Mouse (Mus musculus): ENCODE data around the gene Fpr3. TPM values are rescaled to one million over a fixed set of nuclear protein-coding genes. Genes with fewer than 3 reads are reported as not detected.

Fpr3 gene
- total and polyA plus RNA-seq, 3 experiments = not detected

DNA sequence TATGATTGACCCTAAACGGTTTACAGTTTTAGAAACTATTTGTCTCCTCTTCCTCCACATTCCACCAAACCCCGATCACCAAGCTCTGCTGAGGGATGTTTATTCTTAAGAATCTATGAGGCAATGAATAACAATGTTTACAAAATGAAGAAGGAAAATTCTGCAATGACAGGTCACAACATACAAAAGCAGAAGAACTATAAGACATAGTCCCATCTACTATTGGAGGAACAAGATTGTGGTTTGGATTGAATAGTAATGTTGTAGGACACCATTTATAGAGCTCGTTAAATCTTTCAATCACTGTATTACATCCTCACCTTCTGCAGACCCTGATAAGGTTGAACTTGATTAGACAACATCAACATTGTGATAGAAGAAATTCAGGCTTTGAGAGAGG lies 5.0 kb upstream of the Fpr3 start:
- no peak overlapping the region for H3K9ac ChIP-seq (ENCODE audit: control insufficient read depth, low read depth, low read length, poor library complexity, severe bottlenecking)
- TF ChIP-seq HCFC1 (IDR thresholded peaks at IDR 0.05; ENCODE audit: low read depth, low read length) = no peak
- no peak for TF ChIP-seq ETS1 (IDR thresholded peaks at IDR 0.05; ENCODE audit: low read depth, low read length)
- no peak for TF ChIP-seq E2F4 (IDR thresholded peaks at IDR 0.05; ENCODE audit: borderline replicate concordance, low read depth, low read length)
- no peak for TF ChIP-seq ZKSCAN1 (IDR thresholded peaks at IDR 0.05; ENCODE audit: low read depth, low read length)
- no peak for TF ChIP-seq ZMIZ1 (IDR thresholded peaks at IDR 0.05; ENCODE audit: low read depth, low read length)
- H3K27ac ChIP-seq (ENCODE audit: control insufficient read depth, low read depth, low read length) = no peak overlapping the region
- peaks cover 0 to 3% of the 10 kb centered on the region in 2 experiments; a peak in 2 of 4 replicates for H3K36me3 ChIP-seq (ENCODE audit: control insufficient read depth in 1 of 2, insufficient read depth in 2 of 2, low read length in 2 of 2)
- H3K9me3 ChIP-seq (replicated peaks; ENCODE audit: insufficient read depth, low read length) = no peaks in the 10 kb centered on the region
- no peak for DNase-seq (ENCODE audit: low read depth, low spot score)
- H3K79me2 ChIP-seq (ENCODE audit: control insufficient read depth, insufficient read depth, low read length, poor library complexity) = no peaks in the 10 kb centered on the region
- no peaks in the 10 kb centered on the region for H3K27me3 ChIP-seq (ENCODE audit: control insufficient read depth in 1 of 2, insufficient read depth in 2 of 2, low read length in 2 of 2)
- peaks cover 0 to 3% of the 10 kb centered on the region in 2 experiments; a peak in 1 of 4 replicates for H3K4me1 ChIP-seq (ENCODE audit: control insufficient read depth in 1 of 2, insufficient read depth in 2 of 2, low read length in 2 of 2)
- H3K4me3 ChIP-seq (ENCODE audit: control insufficient read depth in 1 of 2, insufficient read depth in 1 of 2, low read depth in 2 of 2, low read length in 2 of 2) = no peak overlapping the region

DNA sequence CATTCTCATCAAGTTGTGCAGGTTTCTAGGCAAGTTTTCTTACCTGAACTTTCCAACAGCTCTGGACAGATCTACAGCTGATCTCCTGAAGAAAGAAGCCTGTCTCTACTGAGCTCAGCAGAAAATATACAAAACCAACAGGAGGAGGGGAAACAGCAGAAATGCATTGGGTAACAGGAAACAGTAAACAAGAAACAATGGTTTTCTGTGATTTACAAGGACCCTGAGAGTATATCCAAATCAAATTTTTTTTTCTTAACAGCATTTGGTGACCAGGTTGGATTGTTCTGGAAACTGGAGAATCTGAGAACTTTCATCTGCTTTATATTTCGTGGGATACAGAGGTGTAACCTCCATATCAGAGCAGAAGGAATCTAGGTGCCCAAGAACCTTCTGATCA lies 3.8 kb upstream of the Fpr3 start, which contains the start of gene Fpr1:
Fpr1 (minus strand) TSS at position 101 of the 400 bp plus-strand sequence.
- H3K79me2 ChIP-seq (ENCODE audit: control insufficient read depth, insufficient read depth, low read length, poor library complexity) = no peaks in the 10 kb centered on the region
- peaks cover 0 to 3% of the 10 kb centered on the region in 2 experiments; a peak in 2 of 4 replicates for H3K36me3 ChIP-seq (ENCODE audit: control insufficient read depth in 1 of 2, insufficient read depth in 2 of 2, low read length in 2 of 2)
- DNase-seq (ENCODE audit: low read depth, low spot score) = no peak
- no peak within 1 kb of the TSS for H3K27ac ChIP-seq (ENCODE audit: control insufficient read depth, low read depth, low read length)
- H3K4me3 ChIP-seq (ENCODE audit: control insufficient read depth in 1 of 2, insufficient read depth in 1 of 2, low read depth in 2 of 2, low read length in 2 of 2) = no peak within 1 kb of the TSS
- no peak within 1 kb of the TSS for H3K9ac ChIP-seq (ENCODE audit: control insufficient read depth, low read depth, low read length, poor library complexity, severe bottlenecking)
- no peaks in the 10 kb centered on the region for H3K27me3 ChIP-seq (ENCODE audit: control insufficient read depth in 1 of 2, insufficient read depth in 2 of 2, low read length in 2 of 2)
- peaks cover 0 to 3% of the 10 kb centered on the region in 2 experiments; a peak in 1 of 4 replicates for H3K4me1 ChIP-seq (ENCODE audit: control insufficient read depth in 1 of 2, insufficient read depth in 2 of 2, low read length in 2 of 2)
- no peak for TF ChIP-seq E2F4 (IDR thresholded peaks at IDR 0.05; ENCODE audit: borderline replicate concordance, low read depth, low read length)
- no peaks in the 10 kb centered on the region for H3K9me3 ChIP-seq (replicated peaks; ENCODE audit: insufficient read depth, low read length)

DNA sequence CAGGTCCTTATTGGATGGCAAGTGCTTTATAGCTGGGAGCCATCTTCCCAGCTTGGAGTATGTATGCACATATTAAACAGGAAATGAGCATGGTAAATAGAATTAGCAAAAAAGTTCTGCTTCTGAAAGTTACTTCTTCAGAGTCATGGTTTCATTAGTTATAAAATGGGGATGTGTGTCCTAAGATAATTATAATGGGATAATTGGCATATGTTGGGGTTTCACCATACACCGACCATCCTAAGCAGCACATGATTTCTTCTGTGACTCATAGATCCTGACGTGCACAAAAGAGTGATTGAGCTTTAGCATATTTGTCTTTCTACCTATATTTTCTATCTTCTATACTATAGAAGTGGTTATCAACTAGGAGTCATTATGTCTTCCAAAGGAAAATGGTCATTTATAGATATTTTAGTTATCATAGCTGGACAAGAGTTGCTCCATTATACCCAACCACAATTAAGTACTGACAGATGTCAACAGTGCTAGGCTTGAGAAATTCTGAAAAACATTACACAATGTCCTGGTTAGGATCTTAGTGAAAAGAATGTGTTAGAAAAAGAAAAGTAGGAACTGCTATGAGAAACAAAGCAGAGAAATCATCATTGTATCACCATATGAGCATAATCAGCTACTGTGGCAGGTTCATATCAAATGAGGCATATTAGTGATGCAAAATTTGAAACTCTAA lies 2.2 kb downstream of the Fpr3 start:
- TF ChIP-seq USF2 (IDR thresholded peaks at IDR 0.05; ENCODE audit: borderline replicate concordance in 1 of 2, insufficient read depth in 1 of 2, low read depth in 1 of 2, low read length in 2 of 2) (no peak), NELFE (IDR thresholded peaks at IDR 0.05; ENCODE audit: low read depth, low read length) (no peak)
- H3K36me3 ChIP-seq (ENCODE audit: control insufficient read depth in 1 of 2, insufficient read depth in 2 of 2, low read length in 2 of 2) = no peaks in the 10 kb centered on the region
- H3K9me3 ChIP-seq (replicated peaks; ENCODE audit: insufficient read depth, low read length) = no peaks in the 10 kb centered on the region
- H3K27me3 ChIP-seq (ENCODE audit: control insufficient read depth in 1 of 2, insufficient read depth in 2 of 2, low read length in 2 of 2) = no peaks in the 10 kb centered on the region
- no peaks in the 10 kb centered on the region for H3K79me2 ChIP-seq (ENCODE audit: control insufficient read depth, insufficient read depth, low read length, poor library complexity)
- no peaks in the 10 kb centered on the region for H3K4me1 ChIP-seq (ENCODE audit: control insufficient read depth in 1 of 2, insufficient read depth in 2 of 2, low read length in 2 of 2)
- H3K9ac ChIP-seq (ENCODE audit: control insufficient read depth, low read depth, low read length, poor library complexity, severe bottlenecking) = no peak overlapping the region
- no peak for DNase-seq (ENCODE audit: low read depth, low spot score)
- no peak overlapping the region for H3K27ac ChIP-seq (ENCODE audit: control insufficient read depth, low read depth, low read length)
- no peak overlapping the region for H3K4me3 ChIP-seq (ENCODE audit: control insufficient read depth in 1 of 2, insufficient read depth in 1 of 2, low read depth in 2 of 2, low read length in 2 of 2)

Measured in MEL (cell line).